In the genomic region with DNA sequence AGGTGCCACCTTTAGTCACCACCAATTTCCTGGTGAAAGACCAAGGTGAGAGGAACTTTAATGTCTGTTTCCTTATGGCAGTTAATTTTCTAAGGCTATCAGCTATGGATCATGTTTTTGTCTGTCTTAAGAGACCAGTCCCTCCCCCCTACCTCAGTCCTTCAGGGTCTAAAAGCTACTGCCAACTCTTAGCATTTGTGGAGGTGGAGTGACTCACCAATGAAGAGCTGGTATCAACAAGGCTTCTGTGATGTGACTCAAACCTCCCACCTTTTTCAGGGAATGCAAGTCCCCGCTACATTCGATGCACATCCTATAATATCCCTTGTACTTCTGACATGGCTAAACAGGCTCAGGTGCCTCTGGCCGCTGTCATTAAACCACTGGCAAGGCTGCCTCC, we compare ENCODE assay signal across 22 mouse cellular contexts. TPM values are rescaled to one million over a fixed set of nuclear protein-coding genes. Genes with fewer than 3 reads are reported as not detected.
"Had no signal": no experiment of that assay in that cellular context is flagged by ENCODE, and none has a peak within 500 bp of the region (broad histone marks: within the 10 kb centered on the region; RNA-seq: fewer than 3 reads in every experiment).

No protein-coding gene starts in this region.

- H3K4me1 ChIP-seq: intestine, embryonic 15.5 days; kidney, embryonic 15.5 days; limb, embryonic 10.5 days; limb, embryonic 13.5 days; midbrain, embryonic 12.5 days; midbrain, embryonic 15.5 days had no signal

- DNase-seq: kidney, adult 11 months; kidney, adult 8-10 months; kidney, postnatal 10 days; kidney, postnatal 36 days; layer of hippocampus, adult 9-11 months; liver, embryonic 13.5 days; lung, adult 2 months; lung, postnatal 14 days; lung, postnatal 4 days; retina, postnatal 1 day; right cerebral cortex, postnatal 25 days; thymus, adult 2 months; thymus, postnatal 14 days; thymus, postnatal 4 days had no signal

- H3K4me3 ChIP-seq: intestine, embryonic 15.5 days; kidney, embryonic 15.5 days; limb, embryonic 10.5 days; limb, embryonic 13.5 days; liver, embryonic 13.5 days; midbrain, embryonic 12.5 days; midbrain, embryonic 15.5 days; myocyte had no signal

- H3K27ac ChIP-seq: intestine, embryonic 15.5 days; kidney, embryonic 15.5 days; limb, embryonic 10.5 days; limb, embryonic 13.5 days; liver, embryonic 13.5 days; midbrain, embryonic 12.5 days; midbrain, embryonic 15.5 days had no signal

RNA-seq across cellular contexts. Expression of a gene that starts 18.4 kb away (rescaled TPM):
- total RNA-seq: monocyte, adult 5-6 weeks had no signal
